Mouse (Mus musculus): ENCODE data around the gene Hnrnpa2b1. TPM values are rescaled to one million over a fixed set of nuclear protein-coding genes. Genes with fewer than 3 reads are reported as not detected.

The Hnrnpa2b1 gene
- total RNA-seq, 2 experiments from 2014 or later = 387 to 461 TPM

DNA sequence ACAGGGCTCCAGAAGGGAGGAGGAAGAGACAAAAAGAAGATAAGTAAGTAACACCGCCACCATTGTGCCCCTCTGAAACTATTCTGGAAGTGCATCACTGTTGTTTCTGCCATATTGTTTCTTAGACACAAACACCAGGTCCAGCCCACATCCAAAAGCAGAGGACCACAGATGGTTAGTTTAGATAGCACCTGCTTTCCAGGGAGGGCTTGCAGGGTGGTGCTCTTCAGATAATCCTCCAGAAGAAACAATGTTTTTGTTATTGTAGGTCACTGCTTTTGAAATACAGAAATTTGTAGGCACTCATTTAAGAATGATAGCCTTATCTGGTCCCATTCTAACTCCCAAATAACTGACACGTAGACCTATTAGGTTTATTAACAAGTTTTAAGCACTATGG is 45.2 kb downstream of the Hnrnpa2b1 start:
- intact Hi-C loops (cut with DNase I) = no loop called here
- no peak for DNase-seq (ENCODE audit: low spot score)

DNA sequence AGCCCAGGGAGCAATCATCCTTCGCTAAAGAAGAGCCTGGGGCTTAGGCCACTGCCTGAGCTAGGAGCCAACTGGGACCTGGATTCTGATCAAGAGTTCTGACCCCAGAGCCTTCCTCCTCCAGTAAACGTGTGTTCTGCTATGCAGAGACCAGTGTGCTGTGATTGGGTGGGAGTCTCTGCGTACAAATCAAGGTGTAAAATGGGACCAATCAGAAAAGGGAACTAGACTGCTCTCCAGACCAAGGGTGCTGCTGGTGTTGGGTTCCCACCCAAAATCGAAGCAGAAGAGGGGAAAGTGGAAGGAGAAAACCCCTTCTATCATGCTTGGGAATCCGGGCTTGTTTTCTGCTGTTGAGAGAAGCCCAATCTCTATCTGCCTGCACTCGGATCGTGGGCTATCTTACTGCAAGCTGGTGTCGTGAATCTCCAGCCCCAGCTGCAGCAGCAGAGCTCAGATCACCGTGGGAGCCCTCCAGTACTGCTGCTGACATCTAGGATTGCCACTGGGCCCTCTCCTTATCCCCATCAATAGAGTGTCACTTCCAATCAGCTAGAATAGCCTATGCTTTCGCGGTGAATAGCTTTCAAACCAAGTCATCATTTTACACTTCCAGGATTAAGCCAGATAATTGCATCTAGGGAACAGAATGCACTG is 46.1 kb downstream of the Hnrnpa2b1 start:
- no peak for DNase-seq (ENCODE audit: low spot score)
- intact Hi-C loops (cut with DNase I) = no loop called here

DNA sequence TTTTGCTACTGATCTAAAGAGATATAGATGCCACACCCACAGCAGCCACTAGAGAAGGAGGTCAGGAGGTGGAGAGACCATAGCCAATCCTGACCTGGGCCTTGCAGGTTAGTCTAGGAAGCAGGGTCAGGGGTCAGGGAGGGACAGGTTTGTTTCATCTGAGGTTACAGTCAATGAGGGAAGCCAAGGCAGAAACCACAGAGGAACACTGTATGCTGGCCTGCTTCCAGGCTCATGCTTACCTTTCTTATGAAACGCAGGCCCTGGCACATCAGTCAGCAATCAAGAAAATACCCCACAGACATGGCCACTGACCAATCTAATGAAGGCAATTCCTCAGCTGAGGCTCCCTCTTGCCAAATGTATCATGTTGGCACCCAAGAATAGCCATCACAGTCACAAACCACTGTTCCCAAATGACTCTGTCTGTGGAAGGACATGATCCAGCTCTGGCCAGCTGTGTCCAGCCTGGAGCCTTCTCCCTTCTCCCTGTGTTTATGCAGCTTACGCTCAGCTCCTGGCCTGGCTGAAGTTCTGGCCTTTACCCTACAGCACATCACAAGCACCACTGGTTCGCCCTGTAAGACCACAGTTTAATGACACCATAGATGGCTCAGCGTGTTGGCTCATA is 52.3 kb downstream of the Hnrnpa2b1 start:
- intact Hi-C loops (cut with DNase I) = no loop called here
- DNase-seq (ENCODE audit: low spot score) = no peak

DNA sequence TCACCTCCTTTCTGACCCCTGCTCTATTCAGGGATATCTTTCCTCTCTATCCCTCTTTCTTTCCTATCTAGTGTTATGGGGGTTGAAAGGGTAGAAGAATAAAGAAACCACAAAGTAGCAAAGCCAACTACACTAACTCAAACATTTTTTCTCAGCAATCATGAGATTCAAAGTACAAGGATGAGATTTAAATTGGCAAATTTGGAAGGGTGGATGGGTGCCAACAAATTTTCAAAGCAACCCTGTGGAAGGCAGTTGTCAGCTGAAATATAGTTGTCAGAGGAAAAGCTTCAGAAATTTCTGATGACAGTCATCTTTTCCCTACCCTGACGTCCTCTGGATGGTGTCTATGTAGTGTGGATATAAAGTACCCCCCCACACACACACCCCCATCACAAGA is 53.3 kb downstream of the Hnrnpa2b1 start:
- no peak for DNase-seq (ENCODE audit: low spot score)
- intact Hi-C loops (cut with DNase I) = no loop called here

Other genes with a start within 250 kb of the Hnrnpa2b1 start
- gene Nfe2l3, start 37.2 kb downstream of the Hnrnpa2b1 start, total RNA-seq (2021) = under 1 TPM; 0.31 to 0.53 TPM
- 10 to 100 TPM; 64.6 to 73.5 TPM for gene Cbx3, start 466 bp upstream of the Hnrnpa2b1 start, total RNA-seq (2021)
- gene Snx10, start 54.0 kb upstream of the Hnrnpa2b1 start, total RNA-seq (2021) = 10 to 100 TPM; 10.2 to 11.3 TPM

Data from heart, postnatal 25 days (tissue).